Comparison of ENCODE assay signal across 11 mouse cellular contexts in the genomic region with DNA sequence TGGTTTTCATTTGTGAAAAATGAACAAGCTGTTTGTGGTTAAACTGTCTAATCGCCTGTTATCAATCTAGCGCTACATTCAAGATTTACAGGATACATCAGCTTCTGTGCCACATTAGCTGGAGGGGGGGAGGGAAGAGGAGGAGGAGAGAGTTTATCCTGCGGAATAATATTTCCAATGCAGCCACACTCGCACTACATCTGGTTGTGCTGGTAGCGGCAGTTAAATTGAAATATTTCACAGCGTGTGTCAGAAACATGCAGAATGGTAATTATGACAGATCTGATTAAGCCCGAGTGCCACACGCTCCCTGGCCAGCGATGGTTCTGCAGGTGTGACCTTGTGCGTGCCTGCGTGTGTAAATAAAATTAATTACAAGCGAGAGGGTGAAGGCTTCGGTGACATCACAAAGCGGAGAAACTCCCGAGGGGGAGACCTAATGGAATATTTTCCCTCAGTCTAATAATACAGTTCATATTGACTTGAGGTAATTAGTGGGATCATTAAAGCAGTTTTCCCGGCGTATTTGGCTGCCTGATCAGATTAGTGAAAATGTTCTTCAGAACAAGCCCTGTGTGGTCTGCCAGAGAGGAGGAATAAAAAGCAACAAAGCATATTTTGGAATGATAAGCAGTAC.
DNase-seq lines count a peak whose midpoint lies in the region; ATAC-seq and TF ChIP-seq lines count a peak whose summit lies in the region.
"Had no signal": no experiment of that assay in that cellular context is flagged by ENCODE, and none has a peak within 500 bp of the region (broad histone marks: within the 10 kb centered on the region; RNA-seq: fewer than 3 reads in every experiment).

No protein-coding gene starts in this region.

- no peak overlapping the region for H3K4me3 ChIP-seq in lung, embryonic 14.5 days (ENCODE audit: low read depth, low read length)
- H3K4me3 ChIP-seq in forebrain, postnatal 0 days (ENCODE audit: low read depth, low read length): peak overlapping the region; percentile 30
- H3K4me3 ChIP-seq in stomach, embryonic 15.5 days (replicated peaks): no peak overlapping the region
- no peak overlapping the region for H3K4me3 ChIP-seq in kidney, embryonic 14.5 days (ENCODE audit: low read length)
- H3K4me3 ChIP-seq: heart, embryonic 15.5 days had no signal

- ATAC-seq in lung, embryonic 14.5 days (ENCODE audit: insufficient read depth): no peak
- ATAC-seq in forebrain, postnatal 0 days: peak; percentile 47
- ATAC-seq in megakaryocyte progenitor cell, adult 5-6 weeks (replicated peaks; ENCODE audit: poor library complexity): peak; percentile 47
- peak; percentile 50; the same call in 1 of the 2 replicates for ATAC-seq in stomach, embryonic 15.5 days (ENCODE audit: insufficient read depth, low FRiP score, low read depth)
- no peak for ATAC-seq in kidney, embryonic 14.5 days (ENCODE audit: low FRiP score, low TSS enrichment)

- H3K27me3 ChIP-seq in lung, embryonic 14.5 days (ENCODE audit: insufficient read depth, low read length): no peaks in the 10 kb centered on the region
- H3K27me3 ChIP-seq in forebrain, postnatal 0 days (ENCODE audit: insufficient read depth, low read length): no peaks in the 10 kb centered on the region
- no peaks in the 10 kb centered on the region for H3K27me3 ChIP-seq in stomach, embryonic 15.5 days (replicated peaks)
- no peaks in the 10 kb centered on the region for H3K27me3 ChIP-seq in kidney, embryonic 14.5 days (ENCODE audit: control insufficient read depth, insufficient read depth, low read length)
- H3K27me3 ChIP-seq: heart, embryonic 15.5 days had no signal

- TF ChIP-seq CTCF in lung, embryonic 14.5 days (IDR thresholded peaks at IDR 0.05; ENCODE audit: low read depth): no peak
- TF ChIP-seq CTCF in forebrain, postnatal 0 days (IDR thresholded peaks at IDR 0.05; ENCODE audit: low read depth): no peak

- 0 out of 2 replicates have a peak overlapping the region, but pooled peaks have one; percentile 19 for H3K4me2 ChIP-seq in lung, embryonic 14.5 days
- H3K4me2 ChIP-seq in forebrain, postnatal 0 days (ENCODE audit: low read depth): peak overlapping the region; percentile 51
- H3K4me2 ChIP-seq in stomach, embryonic 15.5 days: peak overlapping the region; percentile 16; the same call in 1 of the 2 replicates
- H3K4me2 ChIP-seq in kidney, embryonic 14.5 days (replicated peaks; ENCODE audit: low read depth, low read length): no peak overlapping the region; the same call in 1 of the 2 replicates
- H3K4me2 ChIP-seq: heart, embryonic 15.5 days had no signal

- H3K36me3 ChIP-seq in lung, embryonic 14.5 days (ENCODE audit: insufficient read depth): no peaks in the 10 kb centered on the region
- H3K36me3 ChIP-seq in forebrain, postnatal 0 days (ENCODE audit: insufficient read depth): no peaks in the 10 kb centered on the region
- H3K36me3 ChIP-seq in stomach, embryonic 15.5 days: no peaks in the 10 kb centered on the region
- H3K36me3 ChIP-seq in kidney, embryonic 14.5 days (ENCODE audit: control insufficient read depth, insufficient read depth, low read length): no peaks in the 10 kb centered on the region
- H3K36me3 ChIP-seq: heart, embryonic 15.5 days had no signal

- no peaks in the 10 kb centered on the region for H3K9me3 ChIP-seq in lung, embryonic 14.5 days (ENCODE audit: low read depth, low read length)
- no peaks in the 10 kb centered on the region for H3K9me3 ChIP-seq in forebrain, postnatal 0 days (ENCODE audit: low read length)
- no peaks in the 10 kb centered on the region for H3K9me3 ChIP-seq in stomach, embryonic 15.5 days
- no peaks in the 10 kb centered on the region for H3K9me3 ChIP-seq in kidney, embryonic 14.5 days (ENCODE audit: control insufficient read depth, low read length)
- H3K9me3 ChIP-seq: heart, embryonic 15.5 days had no signal

- no peak overlapping the region for H3K9ac ChIP-seq in lung, embryonic 14.5 days
- H3K9ac ChIP-seq in forebrain, postnatal 0 days: peak overlapping the region; percentile 25; the same call in 1 of the 2 replicates
- no peak overlapping the region for H3K9ac ChIP-seq in stomach, embryonic 15.5 days
- H3K9ac ChIP-seq in kidney, embryonic 14.5 days (ENCODE audit: low read depth, low read length): no peak overlapping the region
- H3K9ac ChIP-seq: heart, embryonic 15.5 days had no signal

- no peaks in the 10 kb centered on the region for H3K4me1 ChIP-seq in lung, embryonic 14.5 days (ENCODE audit: insufficient read depth)
- peaks cover 13% of the 10 kb centered on the region; the same call in 1 of the 2 replicates for H3K4me1 ChIP-seq in forebrain, postnatal 0 days (ENCODE audit: insufficient read depth)
- no peaks in the 10 kb centered on the region for H3K4me1 ChIP-seq in stomach, embryonic 15.5 days
- H3K4me1 ChIP-seq in kidney, embryonic 14.5 days (ENCODE audit: control insufficient read depth, insufficient read depth, low read length): no peaks in the 10 kb centered on the region
- H3K4me1 ChIP-seq: heart, embryonic 15.5 days had no signal

- 52% methylated on average over 17 of the region's 17 CpGs for WGBS in lung, embryonic 14.5 days
- WGBS in forebrain, postnatal 0 days: 16% methylated on average over 17 of the region's 17 CpGs
- WGBS in stomach, embryonic 15.5 days: 63% methylated on average over 17 of the region's 17 CpGs
- 57% methylated on average over 17 of the region's 17 CpGs for WGBS in kidney, embryonic 14.5 days

- H3K27ac ChIP-seq in lung, embryonic 14.5 days (ENCODE audit: low read depth): no peak overlapping the region
- H3K27ac ChIP-seq in forebrain, postnatal 0 days (ENCODE audit: low read depth, low read length): peak overlapping the region; percentile 47; the same call in 1 of the 2 replicates
- no peak overlapping the region for H3K27ac ChIP-seq in stomach, embryonic 15.5 days
- H3K27ac ChIP-seq in kidney, embryonic 14.5 days (ENCODE audit: low read depth, low read length): no peak overlapping the region
- H3K27ac ChIP-seq: heart, embryonic 15.5 days had no signal

- DNase-seq in lung, embryonic 14.5 days: no peak
- DNase-seq in lung, postnatal 10 days: no peak
- peak; percentile 42 for DNase-seq in forebrain, postnatal 0 days
- no peak for DNase-seq in urinary bladder, postnatal 25 days (ENCODE audit: low spot score)
- no peak for DNase-seq in heart, postnatal 4 days
- DNase-seq: lung, postnatal 36 days; thymus, adult 2 months had no signal

Comparison
In these comparisons a context has a peak if more than half of its experiments do, and no peak if none do; other contexts are left out.
1. ATAC-seq: peak in forebrain, postnatal 0 days (single experiment), megakaryocyte progenitor cell, adult 5-6 weeks (single experiment) and stomach, embryonic 15.5 days (single experiment); none in lung, embryonic 14.5 days (single experiment) and kidney, embryonic 14.5 days (single experiment).